Mouse (Mus musculus): Measurements from ENCODE around the gene Rnf216. TPM values are rescaled to one million over a fixed set of nuclear protein-coding genes. Genes with fewer than 3 reads are reported as not detected.
A peak's percentile ranks its signal among the peaks of the same experiment; 100 is the strongest.

Rnf216 gene
- polyA plus RNA-seq, 1 experiment from 2014 or later = 14.6 TPM

DNA sequence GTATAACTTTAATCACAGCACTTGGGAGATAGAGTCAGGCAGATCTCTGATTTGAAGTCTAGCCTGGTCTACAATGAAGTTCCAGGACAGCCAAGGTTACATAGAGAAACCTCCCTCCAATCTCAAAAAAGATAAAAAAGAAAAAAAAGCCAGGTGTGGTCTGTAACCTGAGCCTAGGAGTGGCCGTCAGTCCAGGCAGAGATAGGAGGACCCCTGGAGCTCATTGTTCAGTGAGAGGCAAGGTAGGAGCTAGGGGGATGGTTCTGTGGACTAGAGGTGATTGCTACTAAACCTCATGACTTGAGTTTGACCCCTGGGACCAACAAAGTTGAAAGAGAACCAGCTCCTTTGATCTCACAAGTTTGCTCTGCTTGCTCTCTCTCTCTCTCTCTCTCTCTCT is 9.9 kb upstream of the Rnf216 start:
- H3K9ac ChIP-seq (ENCODE audit: low read depth, low read length) = no peak overlapping the region
- 40% methylated on average over 1 of the region's 1 CpGs for WGBS (ENCODE audit: insufficient replicate concordance)
- no peak overlapping the region for H3K4me3 ChIP-seq (ENCODE audit: low read depth, low read length)
- no peak for ATAC-seq (ENCODE audit: low read depth)
- no peak overlapping the region for H3K4me2 ChIP-seq (ENCODE audit: low read depth, low read length)
- no peaks in the 10 kb centered on the region for H3K27me3 ChIP-seq (ENCODE audit: control insufficient read depth, insufficient read depth, low read depth, low read length)
- no peaks in the 10 kb centered on the region for H3K9me3 ChIP-seq (replicated peaks; ENCODE audit: control insufficient read depth, low read length)
- H3K27ac ChIP-seq (ENCODE audit: low read length) = no peak overlapping the region
- H3K36me3 ChIP-seq (ENCODE audit: control insufficient read depth, insufficient read depth) = no peaks in the 10 kb centered on the region
- H3K4me1 ChIP-seq (ENCODE audit: control insufficient read depth, low read depth, low read length) = no peaks in the 10 kb centered on the region

DNA sequence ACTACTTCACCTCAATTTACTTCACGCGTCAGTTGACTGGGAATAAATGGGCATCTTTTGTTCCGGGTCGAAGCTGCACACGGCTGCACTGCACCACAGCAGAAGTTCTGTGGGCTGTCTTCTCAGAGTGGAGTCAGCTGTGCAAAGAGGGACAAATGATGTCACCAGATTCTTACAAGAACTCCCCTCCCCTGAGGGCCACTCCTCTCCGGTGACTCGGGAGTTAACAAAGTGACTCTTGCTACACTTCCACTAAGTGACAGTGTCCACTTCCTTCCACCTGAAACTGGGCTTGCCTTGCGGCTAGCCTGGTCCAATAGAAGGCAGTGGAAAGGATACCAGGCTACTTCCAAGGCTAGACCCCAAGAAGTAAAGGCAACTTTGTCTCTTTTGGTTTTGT is 9.3 kb upstream of the Rnf216 start:
- Histone ChIP-seq H3K27me3 (ENCODE audit: control insufficient read depth, insufficient read depth, low read depth, low read length) (no peaks in the 10 kb centered on the region), H3K36me3 (ENCODE audit: control insufficient read depth, insufficient read depth) (no peaks in the 10 kb centered on the region), H3K4me2 (ENCODE audit: low read depth, low read length) (no peak overlapping the region), H3K4me1 (ENCODE audit: control insufficient read depth, low read depth, low read length) (no peaks in the 10 kb centered on the region), H3K27ac (ENCODE audit: low read length) (no peak overlapping the region), H3K9ac (ENCODE audit: low read depth, low read length) (no peak overlapping the region), H3K9me3 (replicated peaks; ENCODE audit: control insufficient read depth, low read length) (no peaks in the 10 kb centered on the region), H3K4me3 (ENCODE audit: low read depth, low read length) (no peak overlapping the region)
- no peak for ATAC-seq (ENCODE audit: low read depth)
- 63% methylated on average over 8 of the region's 8 CpGs for WGBS (ENCODE audit: insufficient replicate concordance)

DNA sequence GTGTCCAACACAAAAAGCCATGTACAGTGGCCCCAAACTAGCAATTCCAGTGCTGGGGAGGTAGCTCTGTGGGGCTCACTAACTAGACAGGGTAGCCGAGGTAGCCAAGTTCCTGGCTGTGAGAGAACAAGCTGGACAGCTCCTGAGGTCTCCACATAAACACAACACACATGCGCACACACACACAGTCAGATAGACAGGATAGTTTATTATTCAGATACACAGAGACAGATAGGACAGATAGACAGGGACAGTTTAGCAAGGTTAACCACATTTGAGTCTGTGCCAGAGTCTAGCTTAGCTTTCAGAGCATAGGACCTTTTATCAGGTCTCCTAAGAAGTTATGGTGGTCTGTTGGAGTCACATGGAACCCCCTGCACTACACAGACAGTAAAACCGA is 6.0 kb downstream of the Rnf216 start:
- H3K4me2 ChIP-seq (ENCODE audit: low read depth, low read length) = no peak overlapping the region
- H3K27ac ChIP-seq (ENCODE audit: low read length) = no peak overlapping the region
- no peak for ATAC-seq (ENCODE audit: low read depth)
- H3K9ac ChIP-seq (ENCODE audit: low read depth, low read length) = no peak overlapping the region
- H3K4me3 ChIP-seq (ENCODE audit: low read depth, low read length) = no peak overlapping the region
- peaks cover 38% of the 10 kb centered on the region for H3K4me1 ChIP-seq (ENCODE audit: control insufficient read depth, low read depth, low read length)
- no peaks in the 10 kb centered on the region for H3K9me3 ChIP-seq (replicated peaks; ENCODE audit: control insufficient read depth, low read length)
- H3K27me3 ChIP-seq (ENCODE audit: control insufficient read depth, insufficient read depth, low read depth, low read length) = no peaks in the 10 kb centered on the region
- H3K36me3 ChIP-seq (ENCODE audit: control insufficient read depth, insufficient read depth) = no peaks in the 10 kb centered on the region
- 52% methylated on average over 3 of the region's 3 CpGs for WGBS (ENCODE audit: insufficient replicate concordance)

DNA sequence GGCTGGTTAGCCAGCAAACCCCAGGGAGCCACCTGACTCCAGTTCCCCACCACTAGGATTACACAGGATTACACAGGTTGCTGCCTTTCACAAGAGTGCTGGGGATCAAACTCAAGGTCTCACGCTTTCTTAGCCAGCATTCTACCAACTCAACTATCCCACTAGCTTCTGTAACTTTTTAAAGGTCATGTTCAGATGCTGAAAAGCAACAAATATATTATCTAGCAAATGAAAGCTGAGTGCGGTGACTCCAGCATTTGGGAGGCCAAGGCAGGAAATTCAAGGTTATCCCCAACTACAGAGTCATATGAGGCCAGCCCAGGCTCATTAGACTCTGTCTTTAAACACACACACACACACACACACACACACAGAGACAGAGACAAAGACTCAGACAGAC is 9.6 kb downstream of the Rnf216 start:
- Histone ChIP-seq H3K4me3 (ENCODE audit: low read depth, low read length) (no peak overlapping the region), H3K27ac (ENCODE audit: low read length) (no peak overlapping the region), H3K4me1 (ENCODE audit: control insufficient read depth, low read depth, low read length) (peaks cover 17% of the 10 kb centered on the region), H3K4me2 (ENCODE audit: low read depth, low read length) (no peak overlapping the region), H3K9ac (ENCODE audit: low read depth, low read length) (no peak overlapping the region), H3K27me3 (ENCODE audit: control insufficient read depth, insufficient read depth, low read depth, low read length) (no peaks in the 10 kb centered on the region), H3K9me3 (replicated peaks; ENCODE audit: control insufficient read depth, low read length) (no peaks in the 10 kb centered on the region), H3K36me3 (ENCODE audit: control insufficient read depth, insufficient read depth) (no peaks in the 10 kb centered on the region)
- 84% methylated on average over 2 of the region's 2 CpGs for WGBS (ENCODE audit: insufficient replicate concordance)
- no peak for ATAC-seq (ENCODE audit: low read depth)

DNA sequence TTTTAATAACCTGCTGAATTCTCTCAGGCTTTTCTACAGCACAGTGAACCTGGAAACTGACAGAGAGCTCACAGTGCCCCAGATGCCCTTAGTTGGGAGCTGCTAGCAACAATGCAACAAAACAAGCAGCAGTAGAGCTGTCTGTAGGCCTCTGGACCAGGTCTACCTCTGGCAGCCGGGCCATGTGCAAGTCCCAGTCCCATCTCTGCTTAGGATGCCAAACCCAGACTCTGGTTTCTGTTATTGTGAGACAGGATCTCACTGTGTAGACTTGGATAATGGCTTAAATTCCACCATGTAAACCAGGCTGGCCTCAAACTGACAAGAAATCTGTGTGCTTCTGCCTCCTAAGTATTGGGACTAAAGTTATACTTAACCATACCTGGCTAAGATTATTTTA is 11.2 kb downstream of the Rnf216 start:
- no peak overlapping the region for H3K4me2 ChIP-seq (ENCODE audit: low read depth, low read length)
- 84% methylated on average over 1 of the region's 1 CpGs for WGBS (ENCODE audit: insufficient replicate concordance)
- no peak overlapping the region for H3K4me3 ChIP-seq (ENCODE audit: low read depth, low read length)
- no peak overlapping the region for H3K9ac ChIP-seq (ENCODE audit: low read depth, low read length)
- H3K27me3 ChIP-seq (ENCODE audit: control insufficient read depth, insufficient read depth, low read depth, low read length) = no peaks in the 10 kb centered on the region
- H3K27ac ChIP-seq (ENCODE audit: low read length) = peak overlapping the region; percentile 44
- ATAC-seq (ENCODE audit: low read depth) = no peak
- H3K9me3 ChIP-seq (replicated peaks; ENCODE audit: control insufficient read depth, low read length) = no peaks in the 10 kb centered on the region
- H3K4me1 ChIP-seq (ENCODE audit: control insufficient read depth, low read depth, low read length) = peaks cover 15% of the 10 kb centered on the region
- H3K36me3 ChIP-seq (ENCODE audit: control insufficient read depth, insufficient read depth) = no peaks in the 10 kb centered on the region

DNA sequence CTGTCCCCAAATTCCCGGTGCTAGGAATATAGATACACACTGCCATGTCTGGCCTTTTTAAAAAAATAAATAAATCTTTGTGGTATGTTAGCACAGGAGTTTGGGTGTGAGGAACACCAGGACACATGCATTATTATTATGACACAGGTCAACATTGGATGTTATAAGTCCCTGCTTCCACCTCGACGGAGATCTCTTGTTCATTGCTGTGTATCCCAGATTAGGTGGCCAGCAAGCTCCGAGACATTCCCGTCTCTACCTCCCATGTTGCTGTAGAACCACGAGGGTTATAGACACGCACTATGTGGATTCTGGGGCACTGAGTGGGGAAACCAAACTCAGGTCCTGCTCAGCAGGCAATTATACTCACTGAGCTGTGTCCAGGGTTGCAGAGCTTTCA is 17.5 kb downstream of the Rnf216 start:
- Histone ChIP-seq H3K27ac (ENCODE audit: low read length) (no peak overlapping the region), H3K4me2 (ENCODE audit: low read depth, low read length) (no peak overlapping the region), H3K9ac (ENCODE audit: low read depth, low read length) (no peak overlapping the region), H3K9me3 (replicated peaks; ENCODE audit: control insufficient read depth, low read length) (no peaks in the 10 kb centered on the region), H3K36me3 (ENCODE audit: control insufficient read depth, insufficient read depth) (peaks cover 11% of the 10 kb centered on the region), H3K27me3 (ENCODE audit: control insufficient read depth, insufficient read depth, low read depth, low read length) (no peaks in the 10 kb centered on the region), H3K4me1 (ENCODE audit: control insufficient read depth, low read depth, low read length) (peaks cover 1% of the 10 kb centered on the region), H3K4me3 (ENCODE audit: low read depth, low read length) (no peak overlapping the region)
- no peak for ATAC-seq (ENCODE audit: low read depth)
- 90% methylated on average over 7 of the region's 7 CpGs for WGBS (ENCODE audit: insufficient replicate concordance)

DNA sequence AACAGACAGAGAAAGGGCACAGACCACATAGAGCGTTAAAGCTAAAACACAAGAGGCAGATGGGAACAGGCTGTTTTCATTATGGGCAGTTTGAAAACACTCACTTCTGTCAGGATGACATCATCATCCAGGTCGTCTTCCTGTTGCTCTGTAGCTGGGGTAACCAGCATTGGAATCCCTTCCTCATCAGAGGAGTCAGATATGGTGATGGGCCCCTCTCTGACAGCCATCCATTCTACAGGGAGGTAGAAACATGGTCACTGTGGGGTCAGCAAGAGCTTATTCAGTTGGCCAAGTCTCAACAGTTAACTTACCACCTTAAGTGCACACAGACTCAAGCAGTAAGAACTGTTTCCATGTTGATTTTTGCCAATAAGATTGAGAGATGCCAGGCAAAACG is 19.9 kb downstream of the Rnf216 start:
- 64% methylated on average over 3 of the region's 3 CpGs for whole genome bisulfite sequencing (ENCODE audit: insufficient replicate concordance)
- Histone ChIP-seq H3K4me2 (ENCODE audit: low read depth, low read length) (no peak overlapping the region), H3K4me3 (ENCODE audit: low read depth, low read length) (no peak overlapping the region), H3K4me1 (ENCODE audit: control insufficient read depth, low read depth, low read length) (no peaks in the 10 kb centered on the region), H3K27me3 (ENCODE audit: control insufficient read depth, insufficient read depth, low read depth, low read length) (no peaks in the 10 kb centered on the region), H3K9ac (ENCODE audit: low read depth, low read length) (no peak overlapping the region), H3K27ac (ENCODE audit: low read length) (no peak overlapping the region), H3K9me3 (replicated peaks; ENCODE audit: control insufficient read depth, low read length) (no peaks in the 10 kb centered on the region), H3K36me3 (ENCODE audit: control insufficient read depth, insufficient read depth) (peaks cover 19% of the 10 kb centered on the region)
- no peak for ATAC-seq (ENCODE audit: low read depth)

DNA sequence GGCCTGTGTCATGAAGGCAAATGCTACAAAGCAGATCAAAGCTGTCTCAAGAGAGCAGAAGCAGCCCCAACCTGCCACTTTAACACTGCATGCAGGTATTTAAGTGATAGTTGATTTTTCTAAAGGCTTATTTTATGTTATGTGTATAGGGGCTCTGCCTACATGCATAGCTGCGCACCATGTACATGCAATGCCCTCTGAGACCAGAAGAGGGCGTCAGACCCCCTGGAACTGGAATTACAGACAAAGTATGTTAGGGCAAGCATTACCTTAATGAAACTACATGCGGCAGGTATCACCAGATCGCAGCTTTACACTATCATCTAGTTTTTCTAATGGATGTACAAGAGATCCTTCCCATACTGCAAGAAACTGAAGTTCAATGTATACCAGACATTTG is 27.9 kb downstream of the Rnf216 start:
- no peaks in the 10 kb centered on the region for H3K4me1 ChIP-seq (ENCODE audit: control insufficient read depth, low read depth, low read length)
- no peaks in the 10 kb centered on the region for H3K9me3 ChIP-seq (replicated peaks; ENCODE audit: control insufficient read depth, low read length)
- 59% methylated on average over 4 of the region's 4 CpGs for WGBS (ENCODE audit: insufficient replicate concordance)
- H3K9ac ChIP-seq (ENCODE audit: low read depth, low read length) = no peak overlapping the region
- no peak for ATAC-seq (ENCODE audit: low read depth)
- H3K27me3 ChIP-seq (ENCODE audit: control insufficient read depth, insufficient read depth, low read depth, low read length) = no peaks in the 10 kb centered on the region
- H3K4me2 ChIP-seq (ENCODE audit: low read depth, low read length) = no peak overlapping the region
- no peak overlapping the region for H3K4me3 ChIP-seq (ENCODE audit: low read depth, low read length)
- H3K27ac ChIP-seq (ENCODE audit: low read length) = no peak overlapping the region
- H3K36me3 ChIP-seq (ENCODE audit: control insufficient read depth, insufficient read depth) = peaks cover 30% of the 10 kb centered on the region

DNA sequence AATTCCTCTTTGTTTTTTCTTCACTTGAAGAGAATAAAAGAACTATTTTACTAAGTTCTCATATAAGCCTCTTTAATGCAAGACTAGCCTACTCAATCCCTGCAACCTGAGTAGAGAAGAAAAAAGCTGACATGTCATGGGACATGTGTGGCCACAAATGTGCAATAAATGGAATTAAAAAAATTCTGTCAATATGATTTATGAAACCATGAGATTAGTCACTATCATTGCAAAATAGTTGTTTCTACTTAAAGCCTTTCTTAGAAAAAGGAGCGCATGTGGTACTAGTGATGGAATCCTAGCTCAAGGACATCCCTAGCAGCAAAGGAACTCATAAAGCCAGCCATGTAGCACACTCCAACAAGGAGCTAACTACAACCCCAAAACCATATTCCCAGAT is 33.0 kb downstream of the Rnf216 start:
- no peak overlapping the region for H3K4me2 ChIP-seq (ENCODE audit: low read depth, low read length)
- 96% methylated on average over 1 of the region's 1 CpGs for WGBS (ENCODE audit: insufficient replicate concordance)
- no peaks in the 10 kb centered on the region for H3K27me3 ChIP-seq (ENCODE audit: control insufficient read depth, insufficient read depth, low read depth, low read length)
- no peak overlapping the region for H3K27ac ChIP-seq (ENCODE audit: low read length)
- H3K4me1 ChIP-seq (ENCODE audit: control insufficient read depth, low read depth, low read length) = no peaks in the 10 kb centered on the region
- H3K9me3 ChIP-seq (replicated peaks; ENCODE audit: control insufficient read depth, low read length) = no peaks in the 10 kb centered on the region
- peaks cover 40% of the 10 kb centered on the region for H3K36me3 ChIP-seq (ENCODE audit: control insufficient read depth, insufficient read depth)
- H3K4me3 ChIP-seq (ENCODE audit: low read depth, low read length) = no peak overlapping the region
- no peak for ATAC-seq (ENCODE audit: low read depth)
- H3K9ac ChIP-seq (ENCODE audit: low read depth, low read length) = no peak overlapping the region

Data from liver, embryonic 16.5 days (tissue).